Mouse (Mus musculus) c-Kit-positive CD71-positive TER-119-negative erythroid progenitor cells, embryonic 14.5 days (primary cell): ENCODE results near the gene Efcab6.

Experiments
- DNase-seq: peaks from one replicate; pipeline ENCODE4 v3.0.0-alpha.2; 2013; ENCODE audit warnings: low read depth

The Efcab6 gene

GRCm38 (mm10) chr15:83879845-83880244 lies 185.3 kb downstream of the Efcab6 start:
- DNase-seq = no peak

- DNase-seq = no peak
Measured at GRCm38 (mm10) chr15:83877898-83878297, 187.3 kb downstream of the Efcab6 start.

- DNase-seq = no peak
Measured at GRCm38 (mm10) chr15:83877155-83877866, 187.9 kb downstream of the Efcab6 start.

GRCm38 (mm10) chr15:83870936-83871335 lies 194.2 kb downstream of the Efcab6 start:
- no peak for DNase-seq

DNA sequence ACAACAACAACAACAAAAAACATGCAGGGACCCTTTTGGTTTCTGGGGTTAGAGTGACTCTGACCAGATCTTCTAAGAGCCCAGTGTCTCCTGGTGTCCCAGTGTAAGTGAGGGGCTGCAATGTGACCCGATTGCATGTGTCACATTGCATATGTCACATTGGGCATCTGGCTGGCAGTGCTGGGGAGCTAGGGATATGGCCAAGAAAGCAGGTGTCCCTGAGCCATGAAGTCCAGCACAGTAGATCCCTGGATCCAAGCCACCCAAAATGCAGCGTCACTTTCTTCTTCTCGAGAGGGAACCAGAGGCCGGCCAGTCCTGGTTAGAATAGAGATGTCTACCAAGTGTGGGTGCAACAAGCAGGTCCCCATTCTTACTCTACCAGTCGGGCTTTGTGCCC lies 199.6 kb downstream of the Efcab6 start:
- no peak for DNase-seq

- DNase-seq = no peak
Measured at GRCm38 (mm10) chr15:83857129-83857528, 208.1 kb downstream of the Efcab6 start.

GRCm38 (mm10) chr15:83853400-83853811 lies 211.8 kb downstream of the Efcab6 start:
- no peak for DNase-seq

GRCm38 (mm10) chr15:83848193-83848592 lies 217.0 kb downstream of the Efcab6 start:
- no peak for DNase-seq

GRCm38 (mm10) chr15:83847512-83847911 lies 217.7 kb downstream of the Efcab6 start:
- DNase-seq = no peak

- DNase-seq = no peak
Measured at GRCm38 (mm10) chr15:83846592-83846991, 218.6 kb downstream of the Efcab6 start.

DNA sequence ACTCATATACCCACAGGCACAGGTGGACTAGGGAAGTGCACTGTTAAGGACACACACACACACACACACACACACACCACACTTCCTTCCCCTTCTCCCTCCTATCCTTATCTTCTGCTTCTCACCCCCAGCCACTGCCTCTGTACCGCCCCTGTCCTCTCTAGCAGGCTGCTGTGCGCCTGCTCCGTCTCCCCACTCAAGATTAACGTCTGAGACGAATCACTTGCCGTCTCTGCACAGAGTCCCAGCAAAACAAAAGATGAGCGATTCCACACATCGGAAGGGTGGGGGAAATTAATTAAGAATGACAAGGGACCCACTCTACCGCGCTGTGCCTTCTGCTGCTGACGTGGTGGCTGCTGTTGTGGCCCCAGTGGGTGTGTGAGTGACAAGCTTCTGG lies 219.4 kb downstream of the Efcab6 start:
- DNase-seq = no peak

DNA sequence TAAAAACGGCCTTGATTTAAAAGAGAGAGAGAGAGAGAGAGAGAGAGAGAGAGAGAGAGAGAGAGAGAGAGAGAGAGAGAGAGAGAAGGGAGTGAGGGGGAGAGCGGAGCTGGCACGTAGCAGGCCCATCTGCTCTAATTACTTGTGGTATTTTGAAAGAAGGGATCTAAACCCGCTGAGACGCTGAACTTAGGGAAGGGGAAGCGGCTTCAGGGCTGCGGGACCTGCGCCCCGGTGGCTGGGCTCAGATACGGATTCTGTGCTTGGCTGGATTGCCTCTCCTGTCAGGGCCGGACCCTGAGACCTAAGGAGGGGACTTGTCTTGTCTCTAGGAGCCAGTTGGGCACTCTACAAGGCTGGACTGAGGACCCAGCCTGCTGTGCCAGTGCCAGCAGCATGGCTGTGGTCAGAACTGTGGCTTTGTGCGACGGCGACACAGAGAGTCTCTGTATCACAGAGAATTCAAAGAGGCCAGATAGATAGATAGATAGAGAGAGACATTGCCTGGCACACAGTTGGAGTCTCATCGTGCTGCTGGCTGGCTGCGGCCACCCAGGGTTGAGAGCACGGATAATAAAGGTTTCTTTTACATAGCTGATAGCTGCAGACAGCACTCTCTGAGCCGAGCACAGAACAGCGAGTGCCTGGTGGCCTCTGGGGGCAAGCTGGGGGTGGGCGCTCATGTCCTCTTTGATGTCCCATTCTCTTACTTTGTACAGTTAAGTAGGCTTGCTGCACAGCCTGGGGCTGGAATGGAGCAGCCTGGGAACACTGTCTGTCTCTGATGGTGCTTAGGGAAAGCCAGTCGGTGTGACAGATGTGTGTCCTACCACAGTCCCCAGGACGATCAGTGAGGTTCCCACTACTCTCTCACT lies 222.0 kb downstream of the Efcab6 start:
- no peak for DNase-seq

DNA sequence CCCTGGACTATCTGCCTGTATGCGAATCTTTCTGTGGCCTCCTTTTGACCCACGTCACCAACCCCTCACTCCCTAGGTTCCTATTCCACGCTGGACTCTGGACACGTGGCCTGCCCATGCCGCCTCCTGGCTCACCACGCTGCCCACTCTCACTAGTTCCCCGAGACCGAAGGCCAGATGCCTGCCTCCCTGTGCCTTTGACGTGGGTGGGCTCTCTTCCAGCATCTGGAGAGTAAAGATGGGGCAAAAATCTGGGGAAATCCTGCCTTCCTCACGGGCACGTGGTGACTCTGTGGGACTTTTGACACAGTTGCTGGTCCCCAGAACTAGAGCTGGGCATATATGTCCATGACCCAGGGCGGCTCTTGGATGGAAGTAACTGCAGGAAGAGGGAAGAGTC lies 222.8 kb downstream of the Efcab6 start:
- DNase-seq = no peak

GRCm38 (mm10) chr15:83840950-83841719 lies 224.0 kb downstream of the Efcab6 start:
- no peak for DNase-seq

DNA sequence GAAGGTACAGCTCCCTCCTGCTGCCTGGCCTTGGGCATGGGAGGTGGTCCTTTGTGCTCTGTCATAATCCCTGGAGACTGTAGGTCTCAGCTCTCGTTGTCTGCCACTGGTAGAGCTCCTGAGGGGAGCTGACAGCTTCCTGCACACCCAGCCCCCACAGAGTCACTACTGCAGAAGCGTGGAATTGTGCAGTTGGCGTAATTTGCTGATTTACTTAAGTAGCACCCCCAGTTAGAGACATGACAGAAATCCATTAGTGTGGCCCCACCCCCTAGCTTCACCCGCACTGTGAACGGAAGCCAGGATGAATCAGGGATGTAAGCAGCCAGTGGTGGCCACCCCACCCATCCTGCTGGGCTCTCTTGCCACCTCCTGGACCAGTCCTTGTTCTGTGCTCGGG lies 232.9 kb downstream of the Efcab6 start:
- no peak for DNase-seq

GRCm38 (mm10) chr15:83829226-83829625 lies 236.0 kb downstream of the Efcab6 start:
- no peak for DNase-seq

GRCm38 (mm10) chr15:83828011-83828410 lies 237.2 kb downstream of the Efcab6 start:
- no peak for DNase-seq
